Mouse (Mus musculus): ENCODE results near the gene 9030612E09Rik. TPM values are rescaled to one million over a fixed set of nuclear protein-coding genes. Genes with fewer than 3 reads are reported as not detected.

Gene 9030612E09Rik
- total RNA-seq (2021) = 1 to 10 TPM; 2.6 to 3.3 TPM
- long read RNA-seq, experiment 1, partial matches to known transcripts = 0 of 3 reads
- long read RNA-seq, experiment 1, other reads (novel, unspliced or antisense) = 0 of 3 reads
- long read RNA-seq, experiment 2, partial matches to known transcripts = 0 of 1 reads
- long read RNA-seq, experiment 2, other reads (novel, unspliced or antisense) = 0 of 1 reads

DNA sequence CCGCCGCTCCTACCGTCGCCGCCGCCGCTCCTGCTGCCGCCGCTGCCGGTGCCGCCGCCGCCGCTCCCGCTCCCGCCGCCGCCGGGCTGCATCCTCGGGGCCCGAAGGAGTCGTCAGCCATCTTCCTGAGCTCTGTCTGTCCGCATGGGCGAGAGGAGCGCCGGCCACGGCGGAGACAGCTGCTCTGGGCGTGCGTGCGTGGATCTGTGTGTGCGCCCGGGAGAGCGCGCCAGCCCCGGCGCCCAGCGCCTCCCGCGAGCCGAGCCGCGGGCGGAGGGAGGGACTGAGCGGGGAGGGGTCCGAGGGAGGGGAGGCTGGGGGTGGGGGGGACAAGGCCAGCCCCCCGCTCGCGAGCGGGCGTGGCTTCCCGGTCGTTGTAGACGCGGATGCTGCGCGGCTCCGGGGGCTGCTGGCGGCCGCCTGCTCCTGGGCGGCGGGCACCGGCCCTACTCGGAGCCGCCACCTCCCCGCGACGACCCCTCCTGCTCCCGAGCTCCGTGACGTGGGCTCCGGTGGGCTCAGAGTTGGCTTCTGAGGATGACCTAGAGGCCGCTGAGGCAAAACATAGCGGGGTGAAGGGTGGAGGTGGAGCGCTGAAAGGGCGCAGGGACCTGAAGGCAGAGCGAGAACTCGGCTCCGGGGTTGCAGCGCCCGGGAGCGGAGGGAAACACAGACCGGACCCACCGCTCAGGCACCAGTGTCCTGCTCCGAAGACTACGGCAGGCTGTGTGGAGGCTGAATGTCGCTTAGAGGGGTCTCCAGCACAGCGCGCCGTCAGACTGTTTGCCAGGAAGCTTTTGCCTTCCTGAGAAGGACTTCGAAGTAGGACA is at the start of gene 9030612E09Rik, which contains the start of gene Sobp:
Gene 9030612E09Rik, plus strand, starts transcription at position 379 of the 830 bp plus-strand sequence.
Gene Sobp, minus strand, starts transcription at position 205 of the 830 bp plus-strand sequence.
- Histone ChIP-seq H3K27ac (peak within 1 kb of the TSS; percentile 93), H3K4me3 (peak within 1 kb of the TSS; percentile 97)
- no peak for TF ChIP-seq CTCF (IDR thresholded peaks at IDR 0.05)
- DNase-seq (ENCODE audit: extremely low spot score in 1 of 2, low spot score in 2 of 2) = peak; percentile 78 to 81
- intact Hi-C loops (cut with DNase I) = loop anchor here (1.0 to 5.0 kb wide), 2 partner anchors 47 to 67 kb away; partner anchors contain the start of gene Pdss2

DNA sequence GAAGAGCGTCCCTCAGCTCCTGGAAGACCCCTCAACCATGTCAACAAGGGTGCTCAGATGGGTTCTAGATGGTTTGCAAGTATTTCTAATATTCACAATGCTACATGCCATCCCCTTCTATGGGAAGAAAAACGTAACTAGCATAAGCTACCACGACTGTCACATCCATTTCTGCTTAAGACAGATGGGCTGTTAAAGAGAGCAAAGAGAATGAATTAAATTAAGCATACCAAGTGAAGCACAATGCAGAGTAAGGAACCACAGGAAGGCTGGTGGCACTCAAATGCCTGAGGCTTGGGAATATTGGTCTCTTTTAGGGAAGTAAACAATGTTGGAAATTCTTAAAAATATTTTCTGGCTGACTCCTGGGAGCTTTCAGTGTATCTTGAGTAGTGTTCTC is 45.8 kb upstream of the 9030612E09Rik start:
- H3K27ac ChIP-seq = no peak overlapping the region
- intact Hi-C loops (cut with DNase I) = no loop called here
- no peak overlapping the region for H3K4me3 ChIP-seq
- TF ChIP-seq CTCF (IDR thresholded peaks at IDR 0.05) = no peak
- DNase-seq (ENCODE audit: extremely low spot score in 1 of 2, low spot score in 2 of 2) = no peak

DNA sequence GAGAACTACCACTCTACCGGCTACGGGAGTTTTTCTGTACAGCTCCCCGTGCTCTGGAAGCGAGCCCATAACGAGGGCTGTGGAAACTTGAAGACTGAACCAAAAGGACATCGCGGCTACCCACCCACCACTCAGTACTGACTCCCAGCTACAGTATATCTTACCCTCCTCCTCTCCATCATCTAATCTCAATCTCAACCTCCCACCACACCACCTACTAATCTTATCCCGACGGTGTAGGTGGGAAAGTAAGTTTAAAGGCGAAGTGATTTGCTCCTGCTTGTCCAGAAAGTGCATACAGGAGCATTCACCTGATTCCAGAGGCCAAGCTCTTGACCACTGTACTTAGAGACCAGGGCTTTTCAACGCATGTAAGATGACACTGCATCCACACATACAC is 40.5 kb upstream of the 9030612E09Rik start:
- TF ChIP-seq CTCF (IDR thresholded peaks at IDR 0.05) = no peak
- H3K27ac ChIP-seq = no peak overlapping the region
- intact Hi-C loops (cut with DNase I) = no loop called here
- H3K4me3 ChIP-seq = no peak overlapping the region
- no peak for DNase-seq (ENCODE audit: extremely low spot score in 1 of 2, low spot score in 2 of 2)

GRCm38 (mm10) chr10:43143173-43143572 is 31.3 kb upstream of the 9030612E09Rik start:
- no peak overlapping the region for H3K27ac ChIP-seq
- DNase-seq (ENCODE audit: extremely low spot score in 1 of 2, low spot score in 2 of 2) = no peak
- TF ChIP-seq CTCF (IDR thresholded peaks at IDR 0.05) = no peak
- intact Hi-C loops (cut with DNase I) = no loop called here
- no peak overlapping the region for H3K4me3 ChIP-seq

GRCm38 (mm10) chr10:43148456-43148855 is 26.0 kb upstream of the 9030612E09Rik start:
- Histone ChIP-seq H3K4me3 (no peak overlapping the region), H3K27ac (no peak overlapping the region)
- TF ChIP-seq CTCF (IDR thresholded peaks at IDR 0.05) = no peak
- no peak for DNase-seq (ENCODE audit: extremely low spot score in 1 of 2, low spot score in 2 of 2)
- intact Hi-C loops (cut with DNase I) = no loop called here

GRCm38 (mm10) chr10:43152643-43153042 is 21.9 kb upstream of the 9030612E09Rik start:
- no peak for TF ChIP-seq CTCF (IDR thresholded peaks at IDR 0.05)
- Histone ChIP-seq H3K27ac (no peak overlapping the region), H3K4me3 (no peak overlapping the region)
- no peak for DNase-seq (ENCODE audit: extremely low spot score in 1 of 2, low spot score in 2 of 2)
- intact Hi-C loops (cut with DNase I) = no loop called here

DNA sequence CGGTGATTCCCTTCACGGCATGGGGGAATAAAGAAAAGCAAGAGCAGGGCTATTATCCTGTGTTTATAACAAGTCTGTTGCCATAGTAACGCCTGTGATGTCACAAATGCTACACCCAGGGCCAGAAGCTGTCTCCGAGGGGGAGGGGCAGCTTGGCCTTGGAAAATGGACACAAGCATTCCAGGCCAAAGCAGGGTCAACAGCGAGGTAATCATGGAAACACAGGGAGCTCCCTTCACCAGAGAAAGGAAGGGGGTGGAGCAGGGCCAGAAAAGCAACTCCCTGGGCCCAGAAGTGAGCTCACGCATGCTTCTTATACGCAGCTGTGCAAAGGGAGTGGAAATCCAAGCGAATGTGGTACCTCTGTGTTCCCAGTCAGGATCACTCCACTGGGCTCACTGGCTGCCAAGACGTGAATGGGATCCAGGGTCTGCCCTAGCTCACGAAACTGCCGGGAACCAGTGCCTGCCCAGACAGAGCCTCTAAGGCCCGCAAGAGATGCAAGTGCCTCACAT is 19.4 kb upstream of the 9030612E09Rik start:
- peak in 1 of 2 experiments; percentile 41 for DNase-seq (ENCODE audit: extremely low spot score in 1 of 2, low spot score in 2 of 2)
- intact Hi-C loops (cut with DNase I) = no loop called here
- Histone ChIP-seq H3K4me3 (no peak overlapping the region), H3K27ac (no peak overlapping the region)
- TF ChIP-seq CTCF (IDR thresholded peaks at IDR 0.05) = no peak

- intact Hi-C loops (cut with DNase I) = no loop called here
- H3K27ac ChIP-seq = peak overlapping the region; percentile 15; the same call in 1 of the 2 replicates
- DNase-seq (ENCODE audit: extremely low spot score in 1 of 2, low spot score in 2 of 2) = no peak
- no peak for TF ChIP-seq CTCF (IDR thresholded peaks at IDR 0.05)
- no peak overlapping the region for H3K4me3 ChIP-seq
These were observed 15.6 kb upstream of the 9030612E09Rik start for GRCm38 (mm10) chr10:43158917-43159316.

GRCm38 (mm10) chr10:43159333-43159732 is 15.2 kb upstream of the 9030612E09Rik start:
- intact Hi-C loops (cut with DNase I) = no loop called here
- H3K4me3 ChIP-seq = no peak overlapping the region
- H3K27ac ChIP-seq = peak overlapping the region; percentile 15; the same call in 1 of the 2 replicates
- no peak for TF ChIP-seq CTCF (IDR thresholded peaks at IDR 0.05)
- DNase-seq (ENCODE audit: extremely low spot score in 1 of 2, low spot score in 2 of 2) = no peak

- H3K4me3 ChIP-seq = no peak overlapping the region
- TF ChIP-seq CTCF (IDR thresholded peaks at IDR 0.05) = no peak
- H3K27ac ChIP-seq = no peak overlapping the region
- intact Hi-C loops (cut with DNase I) = no loop called here
- no peak for DNase-seq (ENCODE audit: extremely low spot score in 1 of 2, low spot score in 2 of 2)
These were observed 12.2 kb upstream of the 9030612E09Rik start for GRCm38 (mm10) chr10:43162318-43162717.

GRCm38 (mm10) chr10:43164406-43164805 is 10.1 kb upstream of the 9030612E09Rik start:
- no peak overlapping the region for H3K4me3 ChIP-seq
- intact Hi-C loops (cut with DNase I) = no loop called here
- no peak overlapping the region for H3K27ac ChIP-seq
- DNase-seq (ENCODE audit: extremely low spot score in 1 of 2, low spot score in 2 of 2) = no peak
- no peak for TF ChIP-seq CTCF (IDR thresholded peaks at IDR 0.05)

DNA sequence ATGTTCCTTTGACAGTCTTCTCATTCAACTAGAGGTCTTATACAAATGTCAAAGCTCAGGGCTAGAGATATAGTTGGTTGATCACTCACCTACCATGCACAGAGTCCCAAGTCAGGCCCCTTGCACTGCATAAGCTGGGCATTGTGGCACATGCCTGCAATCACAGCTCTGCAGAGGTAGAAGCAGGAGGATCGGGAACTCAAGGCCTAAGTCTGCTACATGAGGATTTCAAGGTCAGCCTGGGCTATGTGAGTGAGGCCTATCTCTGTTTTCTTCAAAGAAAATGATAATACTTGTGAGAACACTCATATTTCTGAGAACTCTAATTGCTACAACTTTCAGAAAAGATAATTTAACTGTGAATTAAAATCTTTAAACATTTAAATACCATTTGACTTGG is 8.4 kb upstream of the 9030612E09Rik start:
- Histone ChIP-seq H3K4me3 (no peak overlapping the region), H3K27ac (no peak overlapping the region)
- no peak for DNase-seq (ENCODE audit: extremely low spot score in 1 of 2, low spot score in 2 of 2)
- no peak for TF ChIP-seq CTCF (IDR thresholded peaks at IDR 0.05)
- intact Hi-C loops (cut with DNase I) = no loop called here

Measured in left cerebral cortex, adult 2 months (tissue).